ENCODE assay signal across 9 mouse cellular contexts in the genomic region with DNA sequence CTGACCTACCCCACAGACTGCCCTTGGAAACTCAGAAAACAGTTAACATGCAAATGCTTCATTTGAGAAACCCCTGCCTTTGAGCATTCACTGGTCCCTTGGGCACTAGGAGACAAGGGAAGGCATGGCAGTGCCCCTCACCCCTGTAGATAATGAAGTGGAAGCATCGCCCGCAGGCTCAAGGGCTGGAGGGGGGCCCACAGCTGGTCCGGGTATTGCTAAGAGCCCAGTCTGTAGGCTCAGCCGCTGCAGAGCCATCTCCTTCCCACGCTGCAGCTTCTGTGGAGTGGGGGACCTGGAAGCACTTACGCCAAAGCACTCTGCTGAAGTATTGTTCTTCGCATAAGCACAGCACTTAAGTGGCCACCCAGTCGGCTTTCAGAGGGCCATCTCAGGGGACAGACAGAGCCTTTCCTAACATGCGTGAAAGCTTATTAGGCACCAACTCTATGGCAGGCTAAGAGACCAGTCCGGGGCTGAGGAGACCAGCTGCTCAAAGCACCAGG. TPM values are rescaled to one million over a fixed set of nuclear protein-coding genes. Genes with fewer than 3 reads are reported as not detected.
DNase-seq lines count a peak whose midpoint lies in the region; ATAC-seq and TF ChIP-seq lines count a peak whose summit lies in the region.
"Had no signal": no experiment of that assay in that cellular context is flagged by ENCODE, and none has a peak within 500 bp of the region (broad histone marks: within the 10 kb centered on the region; RNA-seq: fewer than 3 reads in every experiment).

No protein-coding gene starts in this region.

- WGBS in kidney, embryonic 15.5 days = 42% methylated on average over 10 of the region's 10 CpGs
- WGBS in hindbrain, embryonic 16.5 days = 7% methylated on average over 10 of the region's 10 CpGs
- WGBS in midbrain, postnatal 0 days = 8% methylated on average over 10 of the region's 10 CpGs

- no peak overlapping the region for H3K27ac ChIP-seq in kidney, embryonic 15.5 days
- H3K27ac ChIP-seq in hindbrain, embryonic 16.5 days (ENCODE audit: low read depth, low read length) = no peak overlapping the region
- no peak overlapping the region for H3K27ac ChIP-seq in midbrain, postnatal 0 days (ENCODE audit: low read depth, low read length)
- H3K27ac ChIP-seq: limb, embryonic 12.5 days had no signal

- no peak for ATAC-seq in kidney, embryonic 15.5 days (replicated peaks; ENCODE audit: low FRiP score)
- peak; percentile 31; the same call in 1 of the 2 replicates for ATAC-seq in hindbrain, embryonic 16.5 days
- peak; percentile 35; the same call in 1 of the 2 replicates for ATAC-seq in midbrain, postnatal 0 days (ENCODE audit: low FRiP score)

- no peak overlapping the region for H3K4me3 ChIP-seq in kidney, embryonic 15.5 days (replicated peaks)
- no peak overlapping the region for H3K4me3 ChIP-seq in hindbrain, embryonic 16.5 days (ENCODE audit: low read length)
- no peak overlapping the region for H3K4me3 ChIP-seq in midbrain, postnatal 0 days (ENCODE audit: low read depth, low read length)
- H3K4me3 ChIP-seq: limb, embryonic 12.5 days had no signal

- no peak for DNase-seq in kidney, postnatal 14 days
- peak; percentile 51 for DNase-seq in fibroblast of lung, adult 2 months (ENCODE audit: low read depth)
- DNase-seq in midbrain, postnatal 0 days (ENCODE audit: low spot score) = peak; percentile 42
- DNase-seq in cerebellum, adult 18-20 months = no peak
- DNase-seq in cerebellum, adult 8-10 months = no peak
- DNase-seq in B cell, adult 2 months = no peak

- H3K4me1 ChIP-seq in kidney, embryonic 15.5 days = peaks cover 16% of the 10 kb centered on the region; the same call in 1 of the 2 replicates
- H3K4me1 ChIP-seq in hindbrain, embryonic 16.5 days (ENCODE audit: control insufficient read depth, insufficient read depth, low read depth, low read length) = peaks cover 15% of the 10 kb centered on the region
- H3K4me1 ChIP-seq in midbrain, postnatal 0 days (ENCODE audit: insufficient read depth, low read length) = peaks cover 12% of the 10 kb centered on the region; the same call in 1 of the 2 replicates

- H3K36me3 ChIP-seq in kidney, embryonic 15.5 days = no peaks in the 10 kb centered on the region
- H3K36me3 ChIP-seq in hindbrain, embryonic 16.5 days (ENCODE audit: control insufficient read depth, insufficient read depth, low read length) = no peaks in the 10 kb centered on the region
- H3K36me3 ChIP-seq in midbrain, postnatal 0 days (ENCODE audit: insufficient read depth, low read length) = no peaks in the 10 kb centered on the region
- H3K36me3 ChIP-seq: limb, embryonic 12.5 days had no signal

- H3K4me2 ChIP-seq in kidney, embryonic 15.5 days = 0 out of 2 replicates have a peak overlapping the region, but pooled peaks have one; percentile 9
- H3K4me2 ChIP-seq in hindbrain, embryonic 16.5 days (ENCODE audit: low read length) = peak overlapping the region; percentile 34
- no peak overlapping the region for H3K4me2 ChIP-seq in midbrain, postnatal 0 days (ENCODE audit: low read depth, low read length, poor library complexity, severe bottlenecking)
- H3K4me2 ChIP-seq: limb, embryonic 12.5 days had no signal

- peaks cover 15% of the 10 kb centered on the region; the same call in 1 of the 2 replicates for H3K27me3 ChIP-seq in kidney, embryonic 15.5 days
- H3K27me3 ChIP-seq in hindbrain, embryonic 16.5 days (replicated peaks; ENCODE audit: control insufficient read depth, insufficient read depth, low read length) = no peaks in the 10 kb centered on the region
- H3K27me3 ChIP-seq in midbrain, postnatal 0 days (ENCODE audit: insufficient read depth, low read length) = no peaks in the 10 kb centered on the region; the same call in 1 of the 2 replicates

- no peaks in the 10 kb centered on the region for H3K9me3 ChIP-seq in kidney, embryonic 15.5 days (replicated peaks)
- H3K9me3 ChIP-seq in hindbrain, embryonic 16.5 days (ENCODE audit: control insufficient read depth, low read length) = no peaks in the 10 kb centered on the region
- no peaks in the 10 kb centered on the region for H3K9me3 ChIP-seq in midbrain, postnatal 0 days (ENCODE audit: low read length)
- H3K9me3 ChIP-seq: limb, embryonic 12.5 days had no signal

- H3K9ac ChIP-seq in kidney, embryonic 15.5 days = no peak overlapping the region
- H3K9ac ChIP-seq in hindbrain, embryonic 16.5 days (ENCODE audit: low read depth, low read length) = 0 out of 2 replicates have a peak overlapping the region, but pooled peaks have one; percentile 23
- H3K9ac ChIP-seq in midbrain, postnatal 0 days (replicated peaks; ENCODE audit: low read length, poor library complexity, severe bottlenecking) = no peak overlapping the region; the same call in 1 of the 2 replicates
- H3K9ac ChIP-seq: limb, embryonic 12.5 days had no signal

- TF ChIP-seq CTCF in midbrain, postnatal 0 days (IDR thresholded peaks at IDR 0.05) = no peak

RNA-seq across cellular contexts. Expression of gene Scmh1, which starts 35.2 kb away (rescaled TPM):
- 41.8 and 43.5 TPM in 2 replicates for polyA plus RNA-seq in kidney, embryonic 15.5 days (2015; fragmentation: Nextera tagmentation; extraction: Ambion mirVana)
- 74.5 and 90.0 TPM in 2 replicates for polyA plus RNA-seq in hindbrain, embryonic 16.5 days (2015; fragmentation: Nextera tagmentation; extraction: Ambion mirVana)
- 53.6 and 57.3 TPM in 2 replicates for total RNA-seq in midbrain, postnatal 0 days (2014; rRNA removed)
- 66.8 TPM in 2 replicates for polyA plus RNA-seq in midbrain, postnatal 0 days (2015; fragmentation: Nextera tagmentation; extraction: Ambion mirVana)

Comparison
In these comparisons a context has a peak if more than half of its experiments do, and no peak if none do; other contexts are left out.
1. DNase-seq: peak in fibroblast of lung, adult 2 months (single experiment) and midbrain, postnatal 0 days (single experiment); none in kidney, postnatal 14 days (single experiment), cerebellum, adult 18-20 months (0 of 2), cerebellum, adult 8-10 months (single experiment) and B cell, adult 2 months (0 of 2).